Mouse (Mus musculus): ENCODE measurements around the gene Tmem270.

DNA sequence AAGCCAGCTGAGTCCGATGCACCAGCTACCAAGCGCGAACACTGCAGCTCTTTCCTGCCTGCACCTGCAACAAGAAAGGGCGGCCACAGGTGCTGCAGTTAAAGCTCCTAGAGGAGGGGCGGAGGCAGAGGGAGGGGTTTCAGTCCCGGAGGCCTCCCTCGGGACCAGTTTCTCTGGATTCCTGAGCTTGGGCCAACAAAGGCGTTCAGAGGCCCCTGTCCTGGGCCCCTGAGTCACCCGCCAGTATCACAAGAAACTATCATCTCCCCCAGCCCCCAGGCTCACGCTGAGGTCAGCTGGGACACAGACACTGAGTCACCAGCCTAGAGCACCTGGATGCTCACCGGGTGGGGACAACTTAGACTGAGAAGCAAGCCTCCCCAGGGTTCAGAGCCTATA is 40.3 kb upstream of the Tmem270 start, which contains the start of gene Cldn4:
- TF ChIP-seq POLR2A (IDR thresholded peaks at IDR 0.05; ENCODE audit: extremely low read depth, insufficient read depth, low read length): no peak
- TF ChIP-seq CTCF (IDR thresholded peaks at IDR 0.05; ENCODE audit: extremely low read depth, insufficient read depth, low read length): no peak

All from cortical plate, adult 2 months (tissue).